ENCODE assay signal across 19 mouse cellular contexts in the genomic region with DNA sequence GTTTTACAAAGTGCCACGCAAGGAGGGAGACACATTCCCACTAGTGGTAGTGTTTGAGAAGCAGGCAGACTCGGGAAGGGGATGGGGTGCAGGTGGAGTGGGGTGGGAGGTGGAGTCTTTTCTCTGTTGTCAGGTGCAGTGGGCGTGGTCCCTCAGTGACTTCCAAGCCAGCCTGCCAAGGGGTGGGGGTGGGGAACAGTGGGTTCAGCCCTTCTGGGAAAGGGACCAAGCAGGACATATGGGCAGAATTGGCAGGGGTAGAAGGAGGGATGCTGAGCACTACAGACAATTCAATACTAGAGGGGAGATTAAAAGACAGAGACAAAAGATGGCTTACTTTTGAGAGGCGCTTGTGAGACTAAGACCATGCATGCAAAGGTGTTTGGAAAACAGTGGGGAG.
DNase-seq lines count a peak whose midpoint lies in the region; ATAC-seq and TF ChIP-seq lines count a peak whose summit lies in the region.
"Had no signal": no experiment of that assay in that cellular context is flagged by ENCODE, and none has a peak within 500 bp of the region (broad histone marks: within the 10 kb centered on the region; RNA-seq: fewer than 3 reads in every experiment).

No protein-coding gene starts in this region.

- H3K4me3 ChIP-seq in heart, embryonic 12.5 days = no peak overlapping the region
- peak overlapping the region; percentile 80 for H3K4me3 ChIP-seq in E14TG2a.4 (replicated peaks; ENCODE audit: low read length)
- H3K4me3 ChIP-seq: embryonic facial prominence, embryonic 13.5 days; limb, embryonic 10.5 days; midbrain, embryonic 15.5 days; neural tube, embryonic 13.5 days had no signal

- no peak overlapping the region for H3K27ac ChIP-seq in heart, embryonic 12.5 days (ENCODE audit: poor library complexity, severe bottlenecking)
- H3K27ac ChIP-seq: embryonic facial prominence, embryonic 13.5 days; limb, embryonic 10.5 days; liver, embryonic 14.5 days; macrophage; midbrain, embryonic 15.5 days; neural tube, embryonic 13.5 days had no signal

- ATAC-seq in heart, embryonic 12.5 days (ENCODE audit: insufficient number of reproducible peaks, low FRiP score) = no peak
- ATAC-seq: midbrain, embryonic 15.5 days had no signal

- peaks cover 5% of the 10 kb centered on the region; the same call in 1 of the 2 replicates for H3K27me3 ChIP-seq in heart, embryonic 12.5 days (replicated peaks)
- no peaks in the 10 kb centered on the region for H3K27me3 ChIP-seq in E14TG2a.4 (ENCODE audit: insufficient read depth, low read length)
- H3K27me3 ChIP-seq: embryonic facial prominence, embryonic 13.5 days; midbrain, embryonic 15.5 days; neural tube, embryonic 13.5 days had no signal

- WGBS in heart, embryonic 12.5 days = 84% methylated on average over 4 of the region's 4 CpGs

- TF ChIP-seq CTCF in E14TG2a.4 (conservative IDR thresholded peaks at IDR 0.05; ENCODE audit: low read length) = no peak
- TF ChIP-seq CTCF in brain, embryonic 14.5 days (IDR thresholded peaks at IDR 0.05; ENCODE audit: borderline replicate concordance, extremely low read depth, insufficient read depth, insufficient read length) = no peak

- H3K4me2 ChIP-seq in heart, embryonic 12.5 days = no peak overlapping the region
- H3K4me2 ChIP-seq: embryonic facial prominence, embryonic 13.5 days; midbrain, embryonic 15.5 days; neural tube, embryonic 13.5 days had no signal

- no peaks in the 10 kb centered on the region for H3K9me3 ChIP-seq in heart, embryonic 12.5 days (replicated peaks)
- no peaks in the 10 kb centered on the region for H3K9me3 ChIP-seq in E14TG2a.4 (ENCODE audit: low read length)
- H3K9me3 ChIP-seq: embryonic facial prominence, embryonic 13.5 days; limb, embryonic 10.5 days; midbrain, embryonic 15.5 days; neural tube, embryonic 13.5 days had no signal

- no peak for TF ChIP-seq POLR2A in brain, embryonic 14.5 days (IDR thresholded peaks at IDR 0.05; ENCODE audit: borderline replicate concordance, extremely low read depth, insufficient read depth, insufficient read length, poor library complexity, severe bottlenecking)

- no peaks in the 10 kb centered on the region for H3K36me3 ChIP-seq in heart, embryonic 12.5 days
- peaks cover 21% of the 10 kb centered on the region for H3K36me3 ChIP-seq in E14TG2a.4 (ENCODE audit: insufficient read depth, low read length)
- H3K36me3 ChIP-seq: embryonic facial prominence, embryonic 13.5 days; limb, embryonic 10.5 days had no signal

- H3K4me1 ChIP-seq in heart, embryonic 12.5 days (replicated peaks) = peaks cover 17% of the 10 kb centered on the region
- H3K4me1 ChIP-seq in E14TG2a.4 (replicated peaks; ENCODE audit: low read depth, low read length) = peaks cover 74% of the 10 kb centered on the region
- H3K4me1 ChIP-seq: embryonic facial prominence, embryonic 13.5 days had no signal

- H3K9ac ChIP-seq in heart, embryonic 12.5 days = no peak overlapping the region
- H3K9ac ChIP-seq: embryonic facial prominence, embryonic 13.5 days; liver, embryonic 14.5 days; midbrain, embryonic 15.5 days; neural tube, embryonic 13.5 days had no signal

- DNase-seq in heart, adult 11 months = peak; percentile 93
- peak; percentile 81 for DNase-seq in brain, embryonic 14.5 days (ENCODE audit: low read depth)
- peak; percentile 96 to 98 for DNase-seq in cerebellum, postnatal 25 days
- DNase-seq in c-Kit-positive CD71-positive TER-119-positive erythroid progenitor cells, embryonic 14.5 days (ENCODE audit: low spot score) = no peak
- DNase-seq in retina, embryonic 14.5 days (ENCODE audit: low spot score) = no peak
- no peak for DNase-seq in spleen, adult 18-20 months
- DNase-seq: adrenal gland, adult 8-10 months; kidney, adult 11 months; kidney, postnatal 4 days; retina, postnatal 1 day; thymus, postnatal 4 days had no signal

Comparison
In these comparisons a context has a peak if more than half of its experiments do, and no peak if none do; other contexts are left out.
1. DNase-seq: peak in heart, adult 11 months (single experiment), brain, embryonic 14.5 days (single experiment) and cerebellum, postnatal 25 days (2 of 2); none in c-Kit-positive CD71-positive TER-119-positive erythroid progenitor cells, embryonic 14.5 days (single experiment), retina, embryonic 14.5 days (single experiment) and spleen, adult 18-20 months (0 of 2).